Mouse (Mus musculus): Measurements from ENCODE around the gene Ppm1n.

Gene Ppm1n

GRCm38 (mm10) chr7:19279581-19280114 is at the start of gene Ppm1n:
Gene Ppm1n (minus strand): TSS chr7:19280064.
- no peak for DNase-seq

- DNase-seq: no peak
These were observed 48.6 kb upstream of the Ppm1n start for GRCm38 (mm10) chr7:19328425-19328824.

GRCm38 (mm10) chr7:19327782-19328181 is 47.9 kb upstream of the Ppm1n start:
- DNase-seq: no peak

- DNase-seq: peak; percentile 87
These were observed 47.3 kb upstream of the Ppm1n start for GRCm38 (mm10) chr7:19327128-19327527.

- peak; percentile 72 for DNase-seq
These were observed 46.5 kb upstream of the Ppm1n start for GRCm38 (mm10) chr7:19326359-19326758.

GRCm38 (mm10) chr7:19325262-19326199 is 45.7 kb upstream of the Ppm1n start:
- no peak for DNase-seq

GRCm38 (mm10) chr7:19324221-19324620 is 44.4 kb upstream of the Ppm1n start:
- no peak for DNase-seq

- no peak for DNase-seq
These were observed 42.6 kb upstream of the Ppm1n start for GRCm38 (mm10) chr7:19322489-19322888.

GRCm38 (mm10) chr7:19321464-19321863 is 41.6 kb upstream of the Ppm1n start:
- no peak for DNase-seq

- DNase-seq: no peak
These were observed 40.8 kb upstream of the Ppm1n start for GRCm38 (mm10) chr7:19320637-19321036.

- DNase-seq: peak; percentile 93
These were observed 40.0 kb upstream of the Ppm1n start for GRCm38 (mm10) chr7:19319906-19320305.

- no peak for DNase-seq
These were observed 39.6 kb upstream of the Ppm1n start for GRCm38 (mm10) chr7:19319458-19319857.

GRCm38 (mm10) chr7:19318676-19319075 is 38.8 kb upstream of the Ppm1n start:
- no peak for DNase-seq

GRCm38 (mm10) chr7:19318201-19318600 is 38.3 kb upstream of the Ppm1n start:
- DNase-seq: no peak

- DNase-seq: no peak
These were observed 36.7 kb upstream of the Ppm1n start for GRCm38 (mm10) chr7:19316451-19317161.

- DNase-seq: no peak
These were observed 34.2 kb upstream of the Ppm1n start for GRCm38 (mm10) chr7:19314033-19314432.

- no peak for DNase-seq
These were observed 32.1 kb upstream of the Ppm1n start for GRCm38 (mm10) chr7:19311991-19312390.

GRCm38 (mm10) chr7:19309884-19310641 is 30.2 kb upstream of the Ppm1n start, which contains the start of gene Fosb:
Gene Fosb (minus strand): TSS chr7:19310051.
- DNase-seq: peak; percentile 96

- DNase-seq: peak; percentile 50
These were observed 29.5 kb upstream of the Ppm1n start for GRCm38 (mm10) chr7:19309278-19309883.

GRCm38 (mm10) chr7:19308454-19309277 is 28.8 kb upstream of the Ppm1n start:
- DNase-seq: peak; percentile 96

GRCm38 (mm10) chr7:19307739-19308453 is 28.0 kb upstream of the Ppm1n start:
- DNase-seq: peak; percentile 86

Measured in cerebellum, adult 11-12 months (tissue).